Mouse (Mus musculus) left cerebral cortex, adult 9 months (tissue): Measurements from ENCODE around the gene Apbb2.

Source experiments
- DNase-seq, 2 experiments: peaks; one replicate each; pipeline ENCODE4 v3.0.0; 2022; ENCODE audit warnings: low spot score in 2 of 2

The Apbb2 gene

DNA sequence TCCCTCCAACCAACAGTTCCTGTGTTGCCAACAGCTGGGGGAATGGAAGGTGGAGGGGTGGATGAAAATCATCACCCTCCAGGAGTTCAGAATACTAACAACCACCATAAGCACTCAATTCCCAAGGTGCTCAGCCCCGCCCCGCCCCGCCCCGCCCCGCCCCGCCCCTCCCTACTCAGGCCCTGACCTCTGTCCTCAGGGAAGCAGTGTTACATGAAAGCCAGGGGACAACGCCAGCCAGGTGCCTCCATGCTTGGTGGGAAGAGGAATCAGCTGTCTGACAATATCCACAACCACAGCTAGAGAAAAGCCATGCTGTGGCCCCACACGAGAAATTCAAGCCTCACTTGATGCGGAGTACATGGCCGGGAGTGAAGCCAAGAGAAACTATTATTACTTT lies 276.7 kb downstream of the Apbb2 start:
- no peak for DNase-seq

DNA sequence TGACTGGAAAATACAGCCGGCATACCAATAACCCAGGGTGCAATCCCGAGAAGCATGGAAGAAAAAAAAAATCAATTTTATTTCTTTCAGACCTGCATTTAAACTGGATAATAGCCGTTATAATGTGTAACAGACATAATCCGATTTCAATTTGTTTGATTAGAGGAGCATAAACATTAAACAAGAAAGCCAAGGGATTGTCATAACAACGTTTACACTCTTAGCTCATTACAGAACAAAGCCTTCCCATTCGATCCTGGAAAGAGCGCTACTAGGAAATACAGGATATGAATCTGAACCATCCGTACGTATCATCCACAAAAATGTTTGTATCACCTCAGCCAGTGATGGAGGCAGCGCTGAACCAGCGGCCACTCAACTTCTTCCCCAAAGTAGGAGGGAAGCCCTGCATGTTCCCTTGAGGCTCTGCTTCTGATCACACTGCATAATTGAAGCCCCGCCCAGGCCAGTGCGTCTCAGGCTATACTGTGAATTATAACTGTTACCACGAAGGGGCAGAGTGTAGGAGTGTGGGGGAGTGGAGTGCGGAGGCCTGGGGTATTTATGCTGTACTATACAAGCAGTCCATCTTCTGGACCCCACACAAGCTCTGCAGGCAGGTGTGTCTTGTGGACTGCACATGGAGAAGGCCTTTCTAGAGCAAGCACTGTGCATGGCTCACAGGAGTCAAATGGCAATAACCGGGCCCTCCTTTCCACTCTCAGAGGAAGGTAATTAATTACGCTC lies 278.1 kb downstream of the Apbb2 start:
- DNase-seq = no peak

DNA sequence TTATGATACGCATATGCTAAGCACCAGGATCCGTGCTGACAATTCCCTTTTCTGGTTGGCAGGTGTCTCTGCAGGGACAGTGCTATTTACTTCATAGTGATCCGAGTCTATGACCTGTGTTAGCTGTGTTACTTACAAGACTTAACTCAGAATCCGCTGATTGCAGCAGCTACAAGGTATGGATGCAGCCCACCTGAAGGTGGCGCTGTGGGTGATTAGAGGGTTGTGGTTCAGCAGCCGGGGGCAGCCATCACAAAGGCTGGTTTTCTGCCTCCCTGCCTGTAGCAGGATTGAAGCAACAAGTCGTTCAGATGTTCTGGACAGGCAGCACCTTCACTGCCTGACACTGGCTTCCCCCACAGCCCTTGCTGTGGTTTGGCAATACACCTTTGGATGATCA lies 280.0 kb downstream of the Apbb2 start:
- DNase-seq = no peak

DNA sequence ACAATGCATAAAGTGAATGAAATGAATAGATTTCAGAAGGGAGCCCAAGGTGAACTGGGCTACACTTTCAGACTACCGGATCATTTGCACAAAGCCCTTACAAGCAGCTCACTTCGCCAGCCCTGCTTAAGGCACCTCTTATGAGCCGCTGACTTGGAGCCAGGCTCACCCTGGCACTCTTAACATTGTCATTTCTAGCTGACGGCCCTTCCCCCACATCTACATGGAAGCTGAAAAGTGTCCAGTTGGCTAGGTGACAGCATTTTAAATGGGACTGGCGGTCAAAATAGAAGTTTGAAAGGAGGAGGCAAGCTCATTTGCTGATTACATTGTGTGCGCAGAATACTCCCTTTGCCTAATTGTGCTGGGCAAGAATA lies 280.6 kb downstream of the Apbb2 start:
- no peak for DNase-seq

DNA sequence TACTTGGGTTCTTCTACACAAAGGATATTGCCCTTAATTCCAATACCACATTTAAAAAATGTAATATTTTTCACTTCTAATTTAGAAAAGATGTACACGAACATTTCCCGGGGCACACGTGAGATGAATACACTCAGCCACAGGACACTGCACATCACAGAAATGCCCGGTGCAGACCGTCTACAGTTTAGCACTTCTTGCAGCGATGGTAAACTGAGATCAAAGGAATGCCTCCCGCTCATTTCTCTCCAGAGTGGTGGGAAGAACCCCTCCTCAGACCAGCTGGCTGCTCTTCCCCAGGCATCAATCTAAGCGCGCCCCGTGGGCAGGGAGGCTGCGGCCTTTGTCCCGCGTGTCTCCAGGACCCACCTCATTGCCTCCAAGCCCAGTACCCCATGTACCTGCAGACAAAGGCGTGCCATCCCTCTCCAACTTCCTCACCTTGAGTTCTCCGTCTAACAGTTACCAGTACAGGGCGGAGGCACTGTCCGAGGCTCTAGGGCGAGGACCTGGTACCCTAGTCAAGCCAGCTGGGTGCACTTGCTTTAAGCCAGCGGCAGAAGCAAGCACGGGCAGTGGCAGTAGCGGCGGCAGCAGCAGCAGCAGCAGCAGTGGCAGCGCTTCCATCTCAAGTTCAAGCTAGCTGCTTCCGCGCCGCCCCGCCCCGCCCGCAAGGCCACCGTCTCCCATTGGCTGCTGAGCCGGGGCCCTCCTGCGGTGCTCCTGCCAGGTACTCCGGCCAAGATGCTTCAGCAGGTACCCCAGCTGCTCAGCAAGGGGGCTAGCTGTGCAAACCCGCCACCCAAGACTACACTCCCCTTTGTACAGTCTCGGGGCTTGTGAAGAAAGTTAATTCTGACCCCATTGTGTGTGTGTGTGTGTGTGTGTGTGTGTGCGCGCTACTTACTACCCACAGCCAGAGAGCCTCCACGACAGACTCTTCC lies 281.3 kb downstream of the Apbb2 start:
- no peak for DNase-seq

DNA sequence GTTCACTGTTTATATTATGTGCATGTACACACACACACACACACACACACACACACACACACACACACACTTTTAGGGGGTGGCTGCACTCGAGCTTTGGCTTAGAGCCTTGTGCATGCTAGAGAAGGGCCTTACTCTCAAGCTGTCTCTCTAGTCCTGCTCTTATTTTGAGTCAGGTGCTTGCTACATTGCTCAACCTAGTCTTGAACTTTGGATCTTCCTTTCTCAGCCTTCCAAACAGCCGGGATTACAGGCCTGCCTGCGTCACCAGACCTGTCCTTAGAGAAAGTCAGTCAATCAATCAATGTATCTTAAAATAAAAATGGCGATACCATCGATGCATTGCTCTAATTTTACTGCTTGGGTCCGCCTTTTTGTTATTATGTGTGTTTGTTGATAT lies 287.8 kb downstream of the Apbb2 start:
- DNase-seq = no peak

DNA sequence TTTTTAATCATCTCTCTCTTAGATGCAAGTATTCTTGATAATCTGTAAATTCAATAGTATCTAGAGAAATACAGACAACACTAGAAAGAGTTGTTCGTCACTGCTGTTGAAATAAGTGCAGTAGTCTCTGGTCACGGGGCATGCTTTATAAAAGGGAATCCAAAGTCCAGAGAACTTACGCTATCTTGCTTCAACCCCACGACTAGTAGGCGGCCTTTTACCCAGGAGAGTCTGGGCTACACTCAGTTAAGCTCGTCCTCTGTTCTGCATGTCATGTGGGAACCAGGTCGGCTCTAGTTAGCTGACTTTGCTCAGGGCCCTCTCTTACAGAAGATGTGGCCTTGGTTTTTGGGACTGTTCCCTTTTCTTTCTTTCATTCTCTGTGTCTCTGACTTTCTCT lies 289.8 kb downstream of the Apbb2 start:
- DNase-seq = no peak

DNA sequence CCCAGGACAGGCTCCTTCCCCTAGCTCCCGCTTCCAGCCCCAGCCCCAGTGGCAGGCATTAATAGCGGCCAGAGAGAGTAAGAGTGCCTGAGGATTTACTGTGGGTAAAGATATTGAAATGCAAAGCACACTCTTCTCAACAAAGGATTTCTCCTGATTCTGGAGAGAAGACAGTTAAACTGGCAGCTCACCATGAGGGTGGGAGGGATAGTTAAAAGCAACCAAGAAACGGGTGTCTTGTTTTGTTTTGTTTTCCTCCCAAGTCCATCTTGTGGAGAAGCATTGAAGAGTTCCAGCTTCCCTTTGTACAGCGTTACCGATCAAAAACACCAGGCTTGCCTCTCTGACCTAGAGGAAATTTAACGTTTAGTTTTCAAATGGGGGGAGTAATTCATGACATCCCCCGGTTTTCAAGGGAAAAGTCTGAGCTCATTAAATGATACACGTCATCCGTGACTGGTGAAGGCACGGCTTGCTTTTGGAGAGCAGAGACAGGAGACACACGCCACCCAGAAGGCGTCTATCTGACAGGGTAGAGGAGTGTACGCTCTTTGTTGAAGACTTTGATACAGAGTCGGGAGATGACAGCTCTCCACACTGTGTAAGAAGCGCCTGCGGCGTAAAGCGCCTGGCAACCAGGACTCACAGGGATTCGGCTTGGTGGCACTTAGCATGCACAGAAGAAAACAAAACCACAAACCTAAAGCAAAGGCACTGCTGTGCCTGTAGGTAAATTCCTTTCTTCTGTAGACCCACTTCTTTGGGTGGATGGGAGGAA lies 290.4 kb downstream of the Apbb2 start:
- no peak for DNase-seq

DNA sequence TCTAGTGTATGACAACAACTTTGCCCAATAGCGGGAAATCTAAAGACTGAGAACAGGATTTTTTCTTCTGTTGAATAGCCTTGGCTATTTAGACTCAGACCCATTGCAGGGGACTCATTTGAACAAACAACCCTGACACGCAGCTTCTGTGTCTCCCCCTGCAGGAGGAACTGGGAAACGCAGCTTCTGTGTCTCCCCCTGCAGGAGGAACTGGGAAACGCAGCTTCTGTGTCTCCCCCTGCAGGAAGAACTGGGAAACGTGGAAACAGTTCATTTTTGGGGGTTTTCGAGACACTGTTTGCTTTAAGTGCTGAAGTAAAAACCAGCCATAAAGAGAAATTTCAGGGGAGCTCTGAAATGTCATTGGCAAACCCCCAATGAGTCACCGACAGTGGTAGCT lies 292.2 kb downstream of the Apbb2 start:
- DNase-seq = no peak

DNA sequence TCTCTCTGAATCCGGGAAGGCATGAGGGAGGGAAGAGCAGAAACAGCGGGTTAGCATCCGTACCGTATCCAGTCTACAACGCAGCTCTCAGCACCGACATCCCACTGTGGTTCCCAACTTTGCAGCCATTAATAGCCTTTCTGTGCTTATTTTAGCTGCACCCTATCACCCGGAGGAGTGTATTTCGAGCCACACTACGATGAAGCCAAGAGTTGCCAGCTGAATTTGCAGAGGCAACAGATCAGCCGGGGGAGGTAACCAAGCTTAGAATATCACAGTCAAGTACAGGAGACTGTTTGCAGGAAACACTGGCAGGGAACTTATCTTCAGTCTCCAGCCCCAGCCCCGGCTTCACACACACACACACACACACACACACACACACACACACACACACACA lies 295.0 kb downstream of the Apbb2 start:
- peak; percentile 83 to 86 for DNase-seq

DNA sequence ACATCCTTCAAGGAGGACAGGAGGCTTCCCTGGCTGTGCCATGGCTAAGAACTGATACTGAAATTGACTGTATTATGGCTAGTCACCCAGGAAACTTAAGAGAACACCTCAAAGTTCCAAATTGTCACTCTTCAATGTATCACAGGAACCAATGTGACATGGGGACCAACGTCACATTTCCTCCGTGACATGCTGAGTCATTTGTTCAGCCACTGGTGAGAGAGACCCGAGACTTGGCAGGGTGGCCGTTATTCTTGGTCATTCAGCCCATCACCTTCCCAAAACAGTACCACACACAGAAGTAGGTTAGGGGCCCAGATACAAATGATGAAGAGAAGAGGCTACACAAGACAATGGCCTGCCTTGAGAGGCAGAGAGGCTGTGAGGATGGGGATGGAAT lies 295.5 kb downstream of the Apbb2 start:
- DNase-seq = no peak

DNA sequence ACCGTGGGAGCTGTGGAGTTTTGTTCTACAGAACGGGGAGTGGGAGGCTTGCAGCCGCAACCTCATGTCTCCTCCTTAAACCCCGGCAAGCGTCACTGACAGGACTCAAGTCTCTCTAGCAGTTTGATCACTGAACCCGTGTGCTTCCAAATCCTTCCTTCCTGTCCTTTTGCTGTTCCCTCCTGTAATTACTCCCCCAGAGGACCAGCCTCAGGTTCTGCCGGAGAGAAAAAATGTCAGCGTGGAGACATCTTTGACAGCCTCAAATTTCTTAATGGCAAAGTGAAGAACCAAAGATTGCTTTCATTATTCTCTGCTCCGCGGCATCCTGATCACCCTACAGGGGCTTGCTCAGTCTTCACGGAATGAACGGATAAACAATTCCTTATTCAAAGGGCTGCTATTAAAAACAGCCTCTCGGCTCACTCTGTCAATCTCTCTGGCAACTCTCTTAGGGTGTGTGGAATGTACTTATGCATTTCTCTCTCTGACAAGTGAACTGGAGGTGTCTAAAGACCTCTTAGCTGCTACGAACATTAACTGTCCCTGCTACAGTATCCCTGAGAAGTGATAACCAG lies 298.7 kb downstream of the Apbb2 start:
- no peak for DNase-seq

DNA sequence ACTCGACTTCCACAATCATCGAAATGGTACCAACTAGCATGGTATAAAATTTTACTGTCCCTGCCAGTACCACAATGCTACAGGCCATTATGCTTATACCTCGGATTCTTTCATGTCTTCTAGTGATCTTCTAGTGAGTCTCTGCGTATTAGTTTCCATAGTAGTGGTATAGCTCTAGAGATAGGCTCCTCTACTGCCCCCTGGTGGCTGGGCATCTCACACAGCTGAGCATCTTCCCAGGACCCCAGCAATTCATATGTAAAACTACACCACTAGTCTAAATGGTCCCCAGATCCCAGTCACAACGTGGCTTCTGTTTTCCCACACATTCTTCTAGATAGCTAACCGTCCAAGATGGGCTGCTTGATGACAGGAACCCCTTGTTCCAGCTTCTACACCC lies 299.2 kb downstream of the Apbb2 start:
- peak in 1 of 2 experiments; percentile 75 for DNase-seq

DNA sequence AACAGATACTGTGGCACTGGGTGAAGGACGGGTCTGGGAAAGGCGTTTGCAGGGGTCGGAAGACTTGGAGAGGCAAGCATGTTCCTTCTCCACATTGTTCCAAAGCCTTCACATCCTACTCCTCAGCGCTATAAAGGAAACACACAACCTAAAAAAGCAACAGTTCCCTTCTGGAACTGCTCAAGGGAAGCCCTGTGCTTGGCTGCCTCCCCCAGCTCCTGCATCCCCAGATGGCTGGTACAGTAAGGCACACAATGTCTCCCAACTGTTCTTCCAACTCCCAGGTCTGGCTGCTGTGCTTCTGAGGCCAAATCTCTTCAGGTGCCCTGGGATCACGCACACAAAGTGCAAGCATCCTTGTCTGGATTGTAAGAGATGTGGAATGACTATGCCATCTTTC lies 302.8 kb downstream of the Apbb2 start:
- peak in 1 of 2 experiments; percentile 51 for DNase-seq

DNA sequence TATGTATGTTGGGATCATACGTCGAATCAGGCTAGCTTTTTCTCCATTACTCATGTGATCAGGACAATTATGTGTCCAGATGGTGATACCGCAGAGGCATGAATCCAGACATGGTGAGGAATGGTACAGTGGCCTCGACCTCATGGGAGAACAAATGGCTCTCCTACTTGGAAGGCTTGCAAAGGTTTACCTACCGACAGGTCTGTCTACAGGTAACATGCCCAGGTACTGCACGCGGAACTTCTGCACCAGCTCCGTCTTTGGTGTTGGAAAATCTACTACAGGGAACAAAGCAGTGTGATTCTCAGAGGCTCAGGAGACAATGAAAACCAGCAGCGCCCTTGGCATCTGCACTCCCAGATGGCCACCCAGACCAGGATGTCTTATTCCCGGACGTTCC lies 307.8 kb downstream of the Apbb2 start:
- DNase-seq = no peak

DNA sequence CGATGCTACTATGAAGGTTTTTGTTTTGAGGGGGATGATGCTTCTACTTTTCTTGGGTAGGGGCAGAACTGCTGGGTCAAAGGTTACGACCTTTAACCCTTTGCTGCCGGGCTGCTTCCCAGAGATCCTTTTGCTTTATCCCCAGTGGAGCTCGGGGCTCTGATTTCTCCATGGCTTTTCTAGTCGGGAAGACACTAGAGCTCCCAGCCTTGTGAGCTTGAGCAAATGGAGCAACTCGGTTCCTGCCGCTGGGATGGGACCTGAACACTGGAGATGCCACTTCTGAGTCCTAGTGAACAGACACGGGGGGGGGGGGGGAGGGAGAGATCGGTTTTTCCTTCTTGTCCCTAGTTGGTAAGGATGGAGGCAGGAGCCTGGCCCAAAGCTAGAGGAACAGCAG lies 308.3 kb downstream of the Apbb2 start:
- no peak for DNase-seq

DNA sequence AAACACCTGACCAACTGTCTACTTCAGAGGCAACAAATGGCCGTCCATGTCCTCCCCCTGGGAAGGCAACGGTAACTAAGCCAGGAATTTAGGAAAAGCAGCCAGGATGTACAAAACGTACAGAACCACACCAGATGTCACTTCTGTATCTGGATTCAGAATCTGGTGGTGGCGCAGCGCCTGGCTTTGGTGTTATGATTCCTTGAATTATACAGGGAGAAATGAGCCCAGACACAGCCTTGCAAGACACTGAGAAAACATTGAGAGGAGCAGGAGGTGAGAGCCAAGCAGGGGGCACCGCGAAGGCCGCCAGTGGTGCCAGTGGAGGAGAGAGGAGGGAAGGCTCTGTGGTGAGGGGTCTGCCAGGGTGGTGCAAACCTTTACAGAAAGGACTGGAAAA lies 313.1 kb downstream of the Apbb2 start:
- DNase-seq = peak in 1 of 2 experiments; percentile 71

DNA sequence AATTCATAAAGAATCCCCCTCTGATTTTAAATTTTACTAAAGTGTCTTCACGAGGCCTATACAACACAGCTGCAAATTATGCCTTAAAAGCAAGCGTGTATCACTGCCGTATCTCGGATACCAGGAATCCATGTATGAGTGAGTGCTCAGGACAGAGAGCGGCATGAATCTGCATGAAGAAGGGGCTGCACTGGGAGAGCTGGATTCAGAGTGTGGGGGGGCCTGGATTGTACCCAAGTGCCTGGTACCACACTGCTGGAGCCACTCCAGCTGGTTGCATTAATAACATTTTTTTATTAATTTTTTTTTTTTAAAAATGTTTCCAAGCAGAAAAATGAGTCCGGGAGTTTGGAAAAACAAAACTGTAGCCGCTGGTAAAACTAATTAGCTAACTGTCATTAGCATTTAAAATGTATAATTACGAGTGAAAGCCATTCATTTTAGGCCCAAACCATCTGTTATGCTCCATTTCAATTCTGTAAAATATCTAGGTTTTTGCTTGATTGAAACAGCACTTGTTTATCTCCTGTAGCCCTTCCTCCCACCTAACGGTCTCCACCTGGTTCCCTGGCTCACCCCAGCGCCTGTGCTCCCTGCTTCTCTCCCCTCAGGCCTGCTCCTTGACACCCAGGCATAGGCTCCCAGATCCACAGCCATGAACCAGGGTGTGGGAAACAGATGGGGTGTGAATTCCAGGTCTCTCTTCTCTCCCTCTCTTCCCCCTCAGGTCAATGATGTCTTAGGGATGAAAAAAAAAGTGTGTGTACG lies 314.1 kb downstream of the Apbb2 start:
- no peak for DNase-seq

DNA sequence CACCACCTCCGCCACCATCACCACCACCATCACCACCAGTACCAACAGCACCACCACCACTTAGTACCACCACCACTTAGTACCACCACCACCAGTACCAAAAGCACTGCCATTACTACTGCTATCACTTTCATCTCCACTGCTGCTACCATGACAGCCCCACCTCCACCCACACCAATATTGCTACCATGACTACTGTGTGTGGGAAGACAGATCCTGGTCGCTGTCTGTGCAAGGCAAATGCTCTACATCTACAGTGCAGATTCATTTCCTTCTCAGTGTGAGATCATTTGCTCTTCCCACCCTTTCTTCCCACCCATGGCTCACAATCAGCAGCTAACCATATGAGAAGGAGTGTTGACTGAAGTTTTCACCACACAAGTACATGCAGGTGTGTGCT lies 315.7 kb downstream of the Apbb2 start:
- DNase-seq = peak in 1 of 2 experiments; percentile 56

DNA sequence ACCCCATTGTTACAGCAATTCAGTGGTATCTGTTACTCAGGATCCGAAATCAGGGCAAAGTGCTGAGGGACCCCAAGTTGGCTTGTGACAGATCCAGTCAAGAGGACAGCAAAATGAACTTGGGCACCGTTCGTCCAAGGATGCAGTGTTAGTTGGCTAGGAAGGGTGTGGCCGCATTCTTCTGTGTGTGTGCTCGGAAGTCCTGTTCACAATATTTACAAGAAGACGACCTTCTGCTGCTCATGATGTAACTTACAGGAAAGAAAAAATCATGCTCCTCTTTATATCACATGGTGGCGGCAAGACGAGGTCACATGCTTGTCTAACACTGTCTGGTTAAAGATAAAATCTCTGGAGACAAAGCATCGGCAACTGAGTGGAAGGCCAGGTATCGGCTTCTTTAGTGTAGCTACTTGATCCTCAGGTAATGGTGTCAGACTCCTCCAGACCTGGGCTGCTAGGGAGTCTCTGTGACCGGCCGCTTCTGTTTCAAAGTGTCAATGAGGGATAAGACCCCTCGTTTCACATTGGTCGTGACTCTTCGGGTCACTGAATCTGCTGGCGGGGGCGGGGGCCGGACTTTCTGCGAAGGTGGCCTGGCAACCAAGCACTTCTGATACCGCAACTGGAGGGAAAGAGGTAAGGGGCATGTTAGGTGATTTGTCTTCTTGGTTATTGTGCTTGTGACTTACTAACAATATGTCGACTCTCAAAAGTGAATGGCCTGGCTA lies 316.3 kb downstream of the Apbb2 start:
- no peak for DNase-seq
